Mouse (Mus musculus): ENCODE results near the gene Mb21d2.

- TF ChIP-seq POLR2A (IDR thresholded peaks at IDR 0.05; ENCODE audit: insufficient read depth, low read depth, low read length) (no peak), CTCF (IDR thresholded peaks at IDR 0.05) (no peak)
Measured at GRCm38 (mm10) chr16:28821774-28822173, 107.7 kb downstream of the Mb21d2 start.

Measured in heart, adult 2 months (tissue).